Mouse (Mus musculus) heart, embryonic 15.5 days (tissue): Measurements from ENCODE around the gene Gm3159. TPM values are rescaled to one million over a fixed set of nuclear protein-coding genes. Genes with fewer than 3 reads are reported as not detected.
"Not testable (repeated sequence)": the region's sequence is repeated elsewhere in the genome, so short reads cannot be mapped to it uniquely, and the experiment has no call there.

ENCODE experiments used
- ATAC-seq: fragments of 200-750 bp; cut with Nextera tagmentation; replicated peaks from 2 replicates; pipeline ENCODE4 v1.8.0; 2017; ENCODE audit warnings: low read depth, moderate TSS enrichment; ENCODE audit not compliant: insufficient number of reproducible peaks, insufficient read depth, low FRiP score
- H3K27ac ChIP-seq: fragments of 300-500 bp; sonication (generic); 2 replicates; pipeline ENCODE4 v1.5.1; 2015; ENCODE audit warnings: mild to moderate bottlenecking, inconsistent platforms
- H3K27me3 ChIP-seq: fragments of 300-500 bp; sonication (generic); 2 replicates; pipeline ENCODE4 v1.6.1; 2015; ENCODE audit warnings: inconsistent platforms
- H3K36me3 ChIP-seq: fragments of 300-500 bp; sonication (generic); 2 replicates; pipeline ENCODE4 v1.6.1; 2015; ENCODE audit warnings: mild to moderate bottlenecking, inconsistent platforms
- H3K4me1 ChIP-seq: fragments of 300-500 bp; sonication (generic); replicated peaks from 2 replicates; pipeline ENCODE4 v1.6.1; 2015; ENCODE audit warnings: inconsistent platforms
- H3K4me2 ChIP-seq: fragments of 300-500 bp; sonication (generic); 2 replicates; pipeline ENCODE4 v1.6.1; 2015; ENCODE audit warnings: inconsistent platforms, mild to moderate bottlenecking, moderate library complexity
- H3K4me3 ChIP-seq: fragments of 300-500 bp; sonication (generic); 2 replicates; pipeline ENCODE4 v1.5.1; 2015; ENCODE audit warnings: mild to moderate bottlenecking, inconsistent platforms
- H3K9ac ChIP-seq: fragments of 300-500 bp; sonication (generic); 2 replicates; pipeline ENCODE4 v1.6.1; 2015; ENCODE audit warnings: mild to moderate bottlenecking, inconsistent platforms
- H3K9me3 ChIP-seq: fragments of 300-500 bp; sonication (generic); replicated peaks from 2 replicates; pipeline ENCODE4 v1.6.1; 2016; ENCODE audit warnings: inconsistent platforms
- whole genome bisulfite sequencing: fragments of 180-500 bp; shearing (Covaris S2); methylation state at CpG from one replicate; pipeline ENCODE4 v1.1.7; 2015; ENCODE audit warnings: mixed read lengths; 5-methylcytosine and 5-hydroxymethylcytosine counted together
- polyA plus RNA-seq: library from polyadenylated mRNA; unstranded; fragments of >200 nt; fragmentation: Nextera tagmentation; extraction: Ambion mirVana; gene quantifications from 2 replicates; pipeline ENCODE4 v1.2.1, GENCODE M21; 2015

The Gm3159 gene
- polyA plus RNA-seq, 1 experiment from 2014 or later = not detected

DNA sequence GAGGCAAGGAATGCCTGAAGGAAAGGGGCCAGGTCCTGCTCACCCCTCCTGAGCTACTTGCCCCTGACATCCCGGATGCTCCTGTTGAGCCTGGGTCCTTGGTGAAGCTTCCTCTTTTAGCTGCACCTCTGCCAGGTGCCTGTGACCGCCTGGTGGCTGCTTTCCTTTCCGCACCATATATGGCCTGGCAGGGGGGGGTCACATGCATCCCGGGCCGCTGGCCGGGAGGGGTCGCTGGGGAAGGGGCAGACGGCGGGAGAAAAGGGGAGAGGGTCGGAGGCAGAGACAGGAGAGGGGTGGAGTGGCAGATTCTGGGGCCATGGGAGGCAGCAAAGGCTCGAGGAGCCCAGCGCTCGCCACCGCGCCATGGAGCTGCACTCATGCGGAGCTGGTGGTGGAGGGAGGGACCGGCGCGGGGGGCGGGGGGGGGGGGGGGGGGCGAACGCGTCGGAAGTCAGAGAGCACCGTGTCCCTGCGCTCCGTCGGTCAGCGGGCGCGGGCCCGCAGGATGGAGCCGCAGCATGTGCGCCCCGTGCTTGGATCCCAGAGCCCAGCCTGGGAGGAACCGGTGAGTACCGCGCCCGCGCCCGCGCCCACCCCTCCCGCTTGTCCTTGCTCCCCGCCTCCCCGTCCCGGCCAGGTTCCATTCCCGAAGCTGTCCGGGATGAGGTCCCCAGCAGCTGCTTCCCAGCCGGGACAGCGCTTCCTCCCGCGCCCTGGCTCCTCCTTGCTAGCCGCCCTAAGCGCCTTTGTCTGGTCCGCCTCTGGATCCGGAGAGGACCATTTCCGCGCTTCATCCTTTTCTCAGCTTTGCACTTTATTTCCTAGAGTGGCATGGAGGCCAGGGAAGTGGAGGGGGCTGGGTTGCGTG is 17.9 kb downstream of the Gm3159 start, which contains the start of gene Gm3164:
TSS of gene Gm3164 (plus strand) at position 484 of the 871 bp plus-strand sequence.
- not testable (repeated sequence) for H3K36me3 ChIP-seq, H3K27ac ChIP-seq, H3K9me3 ChIP-seq, H3K9ac ChIP-seq, ATAC-seq, H3K27me3 ChIP-seq, H3K4me1 ChIP-seq
- 1% methylated on average over 37 of the region's 59 CpGs for WGBS
- Histone ChIP-seq H3K4me3 (peak within 1 kb of the TSS; percentile 40), H3K4me2 (peak within 1 kb of the TSS; percentile 63)

DNA sequence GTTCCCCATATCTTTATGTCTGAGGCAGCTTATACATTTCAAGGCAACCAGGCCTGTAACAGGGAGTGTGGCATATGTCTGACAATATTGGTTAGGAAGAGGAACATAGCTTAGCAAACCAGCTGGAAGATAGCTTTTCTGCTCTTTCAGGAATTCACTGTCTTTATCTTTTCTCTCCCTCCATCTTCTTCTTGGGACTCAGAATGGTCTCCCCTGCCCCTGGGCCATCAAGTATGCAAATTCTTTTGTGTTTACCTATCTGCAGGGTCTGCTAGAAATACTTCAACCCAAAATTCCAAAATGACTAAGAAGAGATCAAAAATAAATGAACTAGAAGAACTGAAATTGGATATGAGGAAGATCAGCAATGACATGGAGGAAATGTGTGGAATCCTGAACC is 33.4 kb downstream of the Gm3159 start, which contains the start of gene Gm3173:
TSS of gene Gm3173 (plus strand) at position 301 of the 400 bp plus-strand sequence.
- not testable (repeated sequence) for H3K4me2 ChIP-seq

More for the DNA sequence above, 33.4 kb downstream of the Gm3159 start, which contains the start of gene Gm3173:
- not testable (repeated sequence) for H3K36me3 ChIP-seq, ATAC-seq, H3K9me3 ChIP-seq, H3K4me1 ChIP-seq, H3K27ac ChIP-seq, H3K27me3 ChIP-seq, H3K4me3 ChIP-seq, H3K9ac ChIP-seq

Other genes starting within 250 kb of the Gm3159 start
- not detected in 2 replicates for gene Gm3127, start 232.5 kb upstream of the Gm3159 start, polyA plus RNA-seq
- 0.18 and 0.23 TPM in 2 replicates for gene Gm2974, start 214.9 kb upstream of the Gm3159 start, polyA plus RNA-seq
- not detected in 2 replicates for gene Gm3138, start 147.9 kb upstream of the Gm3159 start, polyA plus RNA-seq
- gene Gm3149, start 80.2 kb upstream of the Gm3159 start, polyA plus RNA-seq = not detected in 2 replicates
- 0.16 TPM in 2 replicates for gene 2610042L04Rik, start 62.8 kb upstream of the Gm3159 start, polyA plus RNA-seq
- gene Gm3164, start 17.9 kb downstream of the Gm3159 start, polyA plus RNA-seq = 0.09 TPM in 1 of 2 replicates, not detected in the other
- gene Gm3173, start 33.5 kb downstream of the Gm3159 start, polyA plus RNA-seq = 0.43 TPM in 1 of 2 replicates, not detected in the other
- not detected in 2 replicates for gene Gm3182, start 84.2 kb downstream of the Gm3159 start, polyA plus RNA-seq
- gene Gm3047, start 157.9 kb downstream of the Gm3159 start, polyA plus RNA-seq = not detected in 2 replicates
- gene Gm8159, start 234.8 kb downstream of the Gm3159 start, polyA plus RNA-seq = not detected in 2 replicates